Mouse (Mus musculus) right cerebral cortex, postnatal 25 days (tissue): ENCODE measurements at regions not wholly inside any gene's neighbourhood (a gene's known extent, or its start where the extent isn't known, plus 50 kb on each side); places are given as distances from the start of the nearest gene placed in this dataset.

ENCODE experiments used
- DNase-seq: peaks from one replicate; pipeline ENCODE4 v3.0.0; 2022

- no peak for DNase-seq
Observed at GRCm38 (mm10) chr13:43919781-43920420, 135.3 kb downstream of the Cd83 start.

GRCm38 (mm10) chr13:43930081-43930981, 145.8 kb downstream of the Cd83 start:
- DNase-seq: no peak

DNA sequence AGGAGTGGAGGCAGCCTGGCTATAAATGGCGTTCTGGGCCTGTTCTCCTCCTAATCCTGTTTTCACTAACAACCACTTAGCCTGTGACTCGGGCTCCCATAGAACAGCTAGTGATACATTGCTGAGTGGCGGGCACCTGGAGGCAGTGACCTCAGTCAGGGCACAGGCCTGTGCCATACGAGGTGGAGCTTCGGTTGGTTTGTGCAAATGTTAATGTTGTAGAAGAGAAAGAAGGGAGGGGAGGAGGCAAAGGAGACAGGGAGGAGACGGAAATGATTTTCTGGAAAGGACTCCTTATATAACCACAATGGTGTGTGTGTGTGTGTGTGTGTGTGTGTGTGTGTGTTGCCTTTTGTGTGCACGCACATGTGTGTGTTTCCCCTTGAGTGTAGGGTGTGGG, 148.4 kb downstream of the Cd83 start:
- no peak for DNase-seq

DNA sequence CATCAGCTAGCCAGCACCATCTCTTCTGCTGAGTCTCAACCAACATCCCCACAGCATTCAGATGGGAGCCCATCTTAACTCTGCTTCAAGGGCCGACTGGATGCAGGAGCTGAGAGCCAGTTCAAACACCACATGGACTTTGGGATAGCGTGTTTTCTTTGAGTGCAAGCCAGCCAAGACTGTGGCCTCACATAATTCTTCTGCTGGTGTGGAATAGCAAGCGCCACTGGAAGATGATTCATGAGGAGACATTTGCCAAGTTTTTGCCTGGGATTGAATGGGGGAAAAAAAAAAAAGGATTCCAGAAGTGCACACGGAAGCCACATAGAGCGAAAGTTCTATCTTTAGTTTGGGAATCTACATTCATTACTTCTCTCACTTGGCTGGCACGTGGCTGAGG, 150.7 kb downstream of the Cd83 start:
- DNase-seq: peak; percentile 8

GRCm38 (mm10) chr13:43936504-43936903, 151.9 kb downstream of the Cd83 start:
- DNase-seq: no peak

DNA sequence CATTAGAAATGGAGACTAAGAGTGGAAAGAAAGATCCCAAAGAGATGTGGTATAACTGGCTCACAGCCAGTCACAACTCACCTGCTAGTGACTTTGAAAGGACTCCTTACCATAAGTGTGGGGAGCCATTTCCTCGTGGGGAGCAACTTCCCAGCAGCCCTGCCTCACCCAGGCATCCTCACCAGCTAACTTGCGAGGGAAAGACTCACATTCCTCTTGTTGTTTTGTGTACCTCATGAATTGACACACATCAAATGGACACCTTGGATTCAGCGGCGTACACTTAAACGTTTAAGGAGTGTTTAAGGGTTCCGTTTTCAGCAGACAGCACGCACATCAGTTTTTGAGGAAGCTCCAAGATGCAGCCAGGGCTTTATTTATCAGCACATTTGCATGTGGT, 154.0 kb downstream of the Cd83 start:
- DNase-seq: no peak

GRCm38 (mm10) chr13:43939375-43939774, 154.8 kb downstream of the Cd83 start:
- DNase-seq: no peak

- no peak for DNase-seq
Observed at GRCm38 (mm10) chr13:43941731-43942130, 157.2 kb downstream of the Cd83 start.

DNA sequence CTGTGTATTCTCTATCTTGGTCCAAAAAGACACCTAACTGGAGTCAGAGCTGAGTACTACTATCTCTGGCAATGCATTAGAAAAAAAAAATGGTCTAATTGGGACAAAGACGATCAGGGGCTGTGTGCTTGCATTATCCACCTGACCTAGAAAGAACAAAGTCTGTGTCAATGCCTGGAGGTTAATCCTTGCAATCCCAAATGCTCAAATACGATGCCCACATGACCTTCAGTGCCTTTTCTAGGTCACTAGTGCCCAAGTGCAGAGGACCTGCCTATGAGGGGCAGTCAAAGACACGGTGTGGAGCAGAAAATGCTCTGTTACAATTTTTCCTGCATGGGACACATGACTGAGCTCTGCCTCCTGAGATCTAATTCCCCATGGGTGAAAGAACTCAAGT, 164.0 kb downstream of the Cd83 start:
- DNase-seq: no peak

DNA sequence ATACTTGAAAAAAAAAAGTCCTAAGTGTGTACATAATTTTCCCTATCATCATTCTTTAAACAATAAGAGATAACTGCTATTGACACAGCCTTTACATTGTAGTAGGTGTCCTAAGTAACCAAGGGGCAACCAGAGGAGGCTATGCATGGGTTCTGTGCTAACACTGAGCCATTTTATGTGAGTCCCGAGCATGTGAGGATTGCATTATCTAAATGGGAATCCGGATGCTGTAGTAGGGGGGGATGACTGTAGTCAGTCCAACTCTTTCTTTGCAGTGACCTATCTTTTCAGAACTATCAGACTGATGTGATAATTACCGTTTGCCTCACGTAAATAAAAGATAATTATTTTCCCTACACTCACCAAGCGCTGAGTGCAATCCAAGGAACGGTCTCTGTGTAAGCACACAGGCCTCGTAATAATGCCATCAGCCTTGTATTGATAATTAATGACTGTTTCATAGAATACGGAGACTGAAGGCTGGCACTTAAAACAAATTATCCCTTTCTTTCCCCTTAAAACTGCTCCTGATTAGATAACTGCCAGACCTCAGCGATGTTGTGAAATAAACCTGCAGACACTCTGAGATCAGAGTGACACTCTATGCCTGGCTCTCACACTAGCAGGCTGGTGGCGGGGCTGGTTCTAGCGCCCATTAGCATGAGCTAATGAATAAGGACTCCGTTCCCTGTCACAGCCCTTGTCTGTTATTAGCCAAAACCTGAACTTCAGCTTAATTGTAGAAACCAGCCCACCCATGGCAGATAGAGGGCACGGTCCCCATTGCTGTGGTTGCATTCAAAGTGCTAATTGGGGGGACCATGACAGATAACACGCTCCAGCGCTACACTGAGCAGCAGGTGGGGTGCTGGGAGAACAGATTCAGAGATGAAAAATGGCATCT, 165.4 kb downstream of the Cd83 start:
- DNase-seq: no peak

DNA sequence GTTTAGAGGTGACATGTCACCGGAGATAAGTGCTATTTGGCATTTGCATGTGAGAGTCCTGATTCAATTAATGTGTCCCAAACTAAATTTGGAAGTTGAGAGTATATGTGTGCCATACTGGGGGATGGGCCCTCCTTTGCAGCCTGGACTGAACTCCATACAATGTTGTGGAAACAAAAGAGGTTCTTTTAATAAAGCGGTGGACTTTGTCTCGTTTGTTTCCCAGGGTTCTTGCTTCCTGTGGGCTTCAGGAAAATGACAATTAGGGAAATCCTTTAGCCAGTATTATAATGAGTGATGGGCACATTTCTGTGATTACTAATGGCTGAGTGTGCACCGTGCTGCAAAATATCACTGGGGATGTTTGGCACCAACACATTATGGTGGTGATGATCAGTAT, 167.9 kb downstream of the Cd83 start:
- DNase-seq: no peak

GRCm38 (mm10) chr13:43952972-43953592, 168.5 kb downstream of the Cd83 start:
- DNase-seq: no peak

GRCm38 (mm10) chr13:43954714-43955393, 170.3 kb downstream of the Cd83 start:
- DNase-seq: no peak

GRCm38 (mm10) chr13:43957046-43957445, 172.5 kb downstream of the Cd83 start:
- DNase-seq: no peak

DNA sequence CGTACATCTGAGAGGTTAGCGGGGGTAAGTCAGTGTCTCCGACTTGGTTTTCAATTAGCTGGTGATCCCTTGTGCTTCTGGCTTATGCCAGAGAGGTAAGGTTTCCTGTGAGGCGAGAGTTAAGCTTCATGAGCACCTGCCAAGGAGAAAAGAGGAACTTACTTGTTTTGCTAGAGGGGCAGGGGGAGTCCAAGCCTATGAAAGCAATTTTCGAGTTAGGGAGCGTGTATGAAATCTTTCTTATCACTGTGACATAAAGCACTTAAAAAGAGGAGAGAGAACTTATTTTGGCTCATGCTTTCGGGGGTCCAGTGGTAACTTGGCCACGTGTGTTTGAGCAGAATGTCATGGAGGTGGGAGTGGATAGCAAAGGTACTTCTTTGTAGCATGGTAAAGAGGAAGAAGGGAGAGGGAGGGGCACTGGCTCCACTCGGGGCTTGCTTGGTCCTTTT, 174.6 kb downstream of the Cd83 start:
- no peak for DNase-seq

DNA sequence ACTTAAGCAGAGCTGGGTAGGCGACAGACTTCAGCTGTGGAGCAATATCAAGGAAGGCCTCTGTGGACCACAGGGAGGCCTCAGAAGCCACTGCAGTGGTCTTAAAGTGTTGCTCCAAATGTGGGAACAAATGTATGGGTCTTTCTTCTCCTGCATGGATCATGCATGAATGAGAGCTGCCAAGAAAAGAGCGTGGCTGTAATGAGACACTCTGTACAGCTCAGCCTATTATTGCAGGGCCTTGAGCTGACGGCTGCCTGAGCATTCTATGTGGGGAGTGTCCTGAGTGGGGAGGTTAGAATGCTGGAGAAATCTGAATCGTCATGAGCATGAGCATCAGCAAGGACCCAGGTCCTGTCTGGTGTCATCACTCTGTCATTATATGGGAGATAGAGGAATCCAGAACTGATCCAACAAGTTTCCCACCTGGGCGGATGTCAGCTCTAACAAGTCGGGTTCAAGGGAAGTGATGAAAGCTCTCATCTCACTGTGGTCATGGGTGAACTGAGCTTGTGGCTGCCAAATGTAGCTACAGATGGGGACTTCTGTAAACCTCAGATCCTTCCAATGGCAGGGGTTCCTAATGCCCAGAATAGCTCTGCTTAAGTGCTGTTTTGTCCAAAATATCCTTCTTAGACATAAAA, 176.6 kb downstream of the Cd83 start:
- no peak for DNase-seq

DNA sequence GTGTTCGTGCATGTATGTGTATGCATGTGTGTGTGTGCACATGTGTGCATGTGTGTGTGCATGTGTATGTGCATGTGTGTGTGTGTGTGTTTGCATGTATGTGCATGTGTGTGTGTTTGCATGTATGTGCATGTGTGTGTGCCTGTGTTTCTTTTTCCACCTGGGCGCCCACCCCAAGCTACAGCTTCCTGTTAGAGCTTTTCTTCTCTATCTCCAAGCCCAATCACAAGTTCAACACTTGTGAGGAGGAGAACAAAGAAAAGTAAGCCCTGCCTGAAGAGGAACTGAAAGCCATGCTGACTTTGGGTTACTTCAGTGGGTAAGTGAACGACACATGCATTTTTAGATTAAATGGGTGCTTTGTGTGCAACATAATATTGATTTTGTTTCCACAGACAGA, 177.4 kb downstream of the Cd83 start:
- DNase-seq: no peak

- no peak for DNase-seq
Observed at GRCm38 (mm10) chr13:43963321-43963720, 178.7 kb downstream of the Cd83 start.

- no peak for DNase-seq
Observed at GRCm38 (mm10) chr13:43965256-43965905, 180.8 kb downstream of the Cd83 start.

DNA sequence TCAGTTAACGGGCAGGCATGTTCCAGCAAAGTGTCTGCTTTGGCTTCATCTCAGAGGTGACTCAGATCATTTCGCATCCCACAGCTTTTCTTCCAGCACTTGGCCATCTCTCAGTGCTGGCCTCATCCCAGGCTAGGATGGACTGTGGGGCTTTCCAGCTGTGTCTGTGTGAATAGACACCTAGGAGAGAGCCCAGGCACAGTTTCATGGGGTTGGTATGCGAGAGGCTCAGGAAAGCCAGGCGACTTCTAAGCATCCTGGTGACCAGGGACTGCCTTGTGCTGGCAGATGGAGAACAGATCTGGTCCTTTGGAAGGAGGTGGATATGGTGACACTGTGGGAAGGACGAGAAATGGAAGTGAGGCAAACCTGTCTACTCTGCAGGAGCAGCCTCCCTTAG, 182.9 kb downstream of the Cd83 start:
- no peak for DNase-seq

DNA sequence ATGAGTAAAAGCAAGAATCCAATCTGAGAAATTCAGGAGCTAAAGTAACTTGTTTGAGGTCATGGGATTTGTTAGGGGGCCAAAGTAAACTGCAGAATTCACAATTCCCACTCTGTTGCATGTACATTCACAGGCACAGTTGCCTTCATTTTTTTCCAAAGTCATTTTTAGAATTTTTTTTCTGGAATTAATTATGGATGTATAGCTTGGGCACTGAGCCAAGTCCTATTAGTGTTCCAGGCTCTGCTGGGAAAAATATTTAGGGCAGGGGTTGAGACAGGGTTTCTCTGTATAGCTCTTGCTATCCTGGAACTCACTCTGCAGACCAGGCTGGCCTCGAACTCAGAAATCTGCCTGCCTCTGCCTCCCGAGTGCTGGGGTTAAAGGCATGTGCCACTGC, 188.3 kb downstream of the Cd83 start:
- DNase-seq: no peak
